Mouse (Mus musculus) neural tube, embryonic 15.5 days (tissue): ENCODE measurements around the gene Amy2a3. TPM values are rescaled to one million over a fixed set of nuclear protein-coding genes. Genes with fewer than 3 reads are reported as not detected.
"Not testable (repeated sequence)": the region's sequence is repeated elsewhere in the genome, so short reads cannot be mapped to it uniquely, and the experiment has no call there.

ENCODE experiments used
- ATAC-seq: fragments of 200-750 bp; cut with Nextera tagmentation; 2 replicates; pipeline ENCODE4 v1.8.0; 2017; ENCODE audit warnings: mild to moderate bottlenecking, moderate TSS enrichment, moderate library complexity; ENCODE audit not compliant: low FRiP score
- H3K27ac ChIP-seq: fragments of 300-500 bp; sonication (generic); replicated peaks from 2 replicates; pipeline ENCODE4 v1.5.1; 2015; ENCODE audit warnings: mild to moderate bottlenecking, inconsistent platforms
- H3K27me3 ChIP-seq: fragments of 300-500 bp; sonication (generic); replicated peaks from 2 replicates; pipeline ENCODE4 v1.6.1; 2015; ENCODE audit warnings: inconsistent platforms
- H3K36me3 ChIP-seq: fragments of 300-500 bp; sonication (generic); 2 replicates; pipeline ENCODE4 v1.6.1; 2015; ENCODE audit warnings: inconsistent platforms
- H3K4me1 ChIP-seq: fragments of 300-500 bp; sonication (generic); 2 replicates; pipeline ENCODE4 v1.6.1; 2015; ENCODE audit warnings: inconsistent platforms
- H3K4me2 ChIP-seq: fragments of 300-500 bp; sonication (generic); 2 replicates; pipeline ENCODE4 v1.6.1; 2015; ENCODE audit warnings: inconsistent platforms, mild to moderate bottlenecking, moderate library complexity
- H3K4me3 ChIP-seq: fragments of 300-500 bp; sonication (generic); replicated peaks from 2 replicates; pipeline ENCODE4 v1.5.1; 2015; ENCODE audit warnings: mild to moderate bottlenecking, inconsistent platforms
- H3K9ac ChIP-seq: fragments of 300-500 bp; sonication (generic); replicated peaks from 2 replicates; pipeline ENCODE4 v1.6.1; 2015; ENCODE audit warnings: mild to moderate bottlenecking, inconsistent platforms
- H3K9me3 ChIP-seq: fragments of 300-500 bp; sonication (generic); replicated peaks from 2 replicates; pipeline ENCODE4 v1.6.1; 2016; ENCODE audit warnings: inconsistent platforms
- WGBS: fragments of 180-500 bp; shearing (Covaris S2); methylation state at CpG from one replicate; pipeline ENCODE4 v1.1.7; 2015; ENCODE audit warnings: mixed read lengths; 5-methylcytosine and 5-hydroxymethylcytosine counted together
- polyA plus RNA-seq: library from polyadenylated mRNA; unstranded; fragments of >200 nt; fragmentation: Nextera tagmentation; extraction: Ambion mirVana; gene quantifications from 2 replicates; pipeline ENCODE4 v1.2.1, GENCODE M21; 2015

Gene Amy2a3
- 3.9 TPM in 1 of 2 replicates, not detected in the other for polyA plus RNA-seq

DNA sequence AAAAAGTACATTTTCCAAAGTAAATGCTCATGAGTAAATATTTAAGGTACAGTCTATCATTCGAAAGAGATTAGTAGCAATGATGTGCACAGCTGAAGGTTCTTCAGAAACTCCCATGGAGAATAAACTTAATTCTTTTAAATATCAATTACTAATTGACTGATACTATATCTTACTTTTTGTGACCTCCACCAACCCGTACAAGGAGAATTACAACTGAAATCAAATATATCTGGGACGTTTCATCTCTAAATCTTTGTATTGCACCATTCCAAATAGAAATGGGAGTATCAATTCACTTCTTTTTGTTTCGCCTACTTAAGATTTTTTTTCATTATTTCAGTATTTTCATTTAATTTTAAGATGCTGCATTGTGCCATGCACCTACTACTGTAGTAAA is at the start of gene Amy2a3:
Gene Amy2a3, minus strand, starts transcription at position 101 of the 400 bp plus-strand sequence.
- H3K27me3 ChIP-seq, H3K36me3 ChIP-seq, H3K4me1 ChIP-seq, H3K9me3 ChIP-seq, H3K27ac ChIP-seq, H3K4me3 ChIP-seq, ATAC-seq, H3K9ac ChIP-seq, H3K4me2 ChIP-seq: not testable (repeated sequence)
- no CpG with 5 or more reads among the region's 4 CpGs for WGBS

- not testable (repeated sequence) for H3K4me3 ChIP-seq, H3K36me3 ChIP-seq, ATAC-seq, H3K27me3 ChIP-seq, H3K4me2 ChIP-seq, H3K9ac ChIP-seq, H3K27ac ChIP-seq, H3K4me1 ChIP-seq, H3K9me3 ChIP-seq
- no CpG with 5 or more reads among the region's 4 CpGs for WGBS
Measured at GRCm38 (mm10) chr3:113356558-113356957, 32.7 kb upstream of the Amy2a3 start, which contains the start of gene Amy2a2. Gene Amy2a2 (minus strand): TSS chr3:113356658.

DNA sequence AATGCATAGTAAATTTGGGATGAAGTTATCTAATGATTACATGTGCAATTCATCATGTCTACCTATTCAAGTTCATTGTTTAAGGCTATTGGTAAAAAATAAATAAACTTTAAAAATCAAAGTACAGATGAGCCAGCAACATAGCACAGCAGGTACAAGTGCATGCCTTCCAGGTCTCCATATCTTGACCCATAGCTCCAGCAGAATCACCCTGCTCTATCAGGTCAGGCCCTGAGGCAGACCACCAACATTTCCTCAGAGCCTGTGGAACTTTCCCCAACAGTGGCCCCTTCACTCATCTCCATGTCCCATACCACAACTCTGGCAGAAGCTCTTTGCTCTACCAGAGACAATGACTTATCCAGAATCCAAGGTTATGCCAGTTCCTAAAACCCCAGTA is 21.6 kb upstream of the Amy2a3 start:
- H3K4me3 ChIP-seq, H3K36me3 ChIP-seq, ATAC-seq, H3K4me2 ChIP-seq, H3K9ac ChIP-seq, H3K9me3 ChIP-seq, H3K27ac ChIP-seq, H3K4me1 ChIP-seq, H3K27me3 ChIP-seq: not testable (repeated sequence)

DNA sequence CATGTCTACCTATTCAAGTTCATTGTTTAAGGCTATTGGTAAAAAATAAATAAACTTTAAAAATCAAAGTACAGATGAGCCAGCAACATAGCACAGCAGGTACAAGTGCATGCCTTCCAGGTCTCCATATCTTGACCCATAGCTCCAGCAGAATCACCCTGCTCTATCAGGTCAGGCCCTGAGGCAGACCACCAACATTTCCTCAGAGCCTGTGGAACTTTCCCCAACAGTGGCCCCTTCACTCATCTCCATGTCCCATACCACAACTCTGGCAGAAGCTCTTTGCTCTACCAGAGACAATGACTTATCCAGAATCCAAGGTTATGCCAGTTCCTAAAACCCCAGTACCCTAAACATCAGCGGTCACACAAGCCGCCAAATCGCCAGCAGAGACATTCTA is 10.9 kb downstream of the Amy2a3 start:
- H3K9me3 ChIP-seq, H3K9ac ChIP-seq, H3K4me1 ChIP-seq, H3K27me3 ChIP-seq, H3K4me2 ChIP-seq, H3K27ac ChIP-seq, H3K36me3 ChIP-seq, H3K4me3 ChIP-seq, ATAC-seq: not testable (repeated sequence)
- no CpG with 5 or more reads among the region's 3 CpGs for WGBS

DNA sequence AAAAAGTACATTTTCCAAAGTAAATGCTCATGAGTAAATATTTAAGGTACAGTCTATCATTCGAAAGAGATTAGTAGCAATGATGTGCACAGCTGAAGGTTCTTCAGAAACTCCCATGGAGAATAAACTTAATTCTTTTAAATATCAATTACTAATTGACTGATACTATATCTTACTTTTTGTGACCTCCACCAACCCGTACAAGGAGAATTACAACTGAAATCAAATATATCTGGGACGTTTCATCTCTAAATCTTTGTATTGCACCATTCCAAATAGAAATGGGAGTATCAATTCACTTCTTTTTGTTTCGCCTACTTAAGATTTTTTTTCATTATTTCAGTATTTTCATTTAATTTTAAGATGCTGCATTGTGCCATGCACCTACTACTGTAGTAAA is 32.5 kb downstream of the Amy2a3 start, which contains the start of gene Amy2a4:
Gene Amy2a4, minus strand, starts transcription at position 101 of the 400 bp plus-strand sequence.
- not testable (repeated sequence) for H3K27me3 ChIP-seq, ATAC-seq, H3K27ac ChIP-seq, H3K4me3 ChIP-seq, H3K36me3 ChIP-seq, H3K9ac ChIP-seq, H3K9me3 ChIP-seq, H3K4me2 ChIP-seq, H3K4me1 ChIP-seq
- WGBS, result no CpG with 5 or more reads among the region's 4 CpGs

DNA sequence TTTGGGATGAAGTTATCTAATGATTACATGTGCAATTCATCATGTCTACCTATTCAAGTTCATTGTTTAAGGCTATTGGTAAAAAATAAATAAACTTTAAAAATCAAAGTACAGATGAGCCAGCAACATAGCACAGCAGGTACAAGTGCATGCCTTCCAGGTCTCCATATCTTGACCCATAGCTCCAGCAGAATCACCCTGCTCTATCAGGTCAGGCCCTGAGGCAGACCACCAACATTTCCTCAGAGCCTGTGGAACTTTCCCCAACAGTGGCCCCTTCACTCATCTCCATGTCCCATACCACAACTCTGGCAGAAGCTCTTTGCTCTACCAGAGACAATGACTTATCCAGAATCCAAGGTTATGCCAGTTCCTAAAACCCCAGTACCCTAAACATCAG is 43.6 kb downstream of the Amy2a3 start:
- not testable (repeated sequence) for H3K9ac ChIP-seq, ATAC-seq, H3K36me3 ChIP-seq, H3K4me2 ChIP-seq, H3K27ac ChIP-seq, H3K9me3 ChIP-seq, H3K4me3 ChIP-seq, H3K27me3 ChIP-seq, H3K4me1 ChIP-seq

DNA sequence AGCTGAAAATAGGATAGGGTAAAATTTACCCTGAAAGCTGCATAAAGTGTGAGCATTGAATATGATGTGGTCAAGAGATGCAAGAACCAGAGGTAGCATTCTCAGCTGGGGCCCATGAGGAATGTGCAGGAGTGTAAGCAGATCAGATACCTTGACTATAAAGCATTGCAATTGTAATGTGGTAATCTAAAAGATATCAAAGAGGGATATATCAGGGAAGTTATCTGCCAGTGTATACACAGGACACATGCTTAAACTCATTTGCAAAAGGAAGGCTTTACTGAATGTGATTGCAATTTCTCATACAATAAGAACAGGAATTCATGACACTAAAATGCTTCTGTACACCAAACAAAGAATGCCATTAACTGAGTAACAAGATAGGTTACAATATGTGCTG is 44.3 kb downstream of the Amy2a3 start:
- not testable (repeated sequence) for H3K4me3 ChIP-seq, ATAC-seq, H3K9me3 ChIP-seq, H3K4me1 ChIP-seq, H3K27me3 ChIP-seq, H3K27ac ChIP-seq, H3K4me2 ChIP-seq, H3K36me3 ChIP-seq, H3K9ac ChIP-seq

Other genes with a start within 250 kb of the Amy2a3 start
- gene Amy2a5, start 65.2 kb downstream of the Amy2a3 start, polyA plus RNA-seq, result 3.2 TPM in 1 of 2 replicates, not detected in the other
- gene Amy2a4, start 32.6 kb downstream of the Amy2a3 start, polyA plus RNA-seq, result 3.9 TPM in 1 of 2 replicates, not detected in the other
- 3.9 TPM in 1 of 2 replicates, not detected in the other for gene Amy2a2, start 32.6 kb upstream of the Amy2a3 start, polyA plus RNA-seq
- 28.0 TPM in 1 of 2 replicates, not detected in the other for gene Amy2a1, start 208.4 kb upstream of the Amy2a3 start, polyA plus RNA-seq